Mouse (Mus musculus) granulocyte monocyte progenitor cell, adult 5-6 weeks (primary cell): ENCODE measurements at regions not wholly inside any gene's neighbourhood (a gene's known extent, or its start where the extent isn't known, plus 50 kb on each side); places are given as distances from the start of the nearest gene placed in this dataset.
A peak's percentile ranks its signal among the peaks of the same experiment; 100 is the strongest.
"Not testable (repeated sequence)": the region's sequence is repeated elsewhere in the genome, so short reads cannot be mapped to it uniquely, and the experiment has no call there.

ENCODE experiments used
- ATAC-seq: replicated peaks from 2 replicates; pipeline ENCODE4 v1.8.0; 2016; ENCODE audit warnings: mild to moderate bottlenecking, moderate TSS enrichment, inconsistent platforms; ENCODE audit not compliant: poor library complexity, severe bottlenecking

DNA sequence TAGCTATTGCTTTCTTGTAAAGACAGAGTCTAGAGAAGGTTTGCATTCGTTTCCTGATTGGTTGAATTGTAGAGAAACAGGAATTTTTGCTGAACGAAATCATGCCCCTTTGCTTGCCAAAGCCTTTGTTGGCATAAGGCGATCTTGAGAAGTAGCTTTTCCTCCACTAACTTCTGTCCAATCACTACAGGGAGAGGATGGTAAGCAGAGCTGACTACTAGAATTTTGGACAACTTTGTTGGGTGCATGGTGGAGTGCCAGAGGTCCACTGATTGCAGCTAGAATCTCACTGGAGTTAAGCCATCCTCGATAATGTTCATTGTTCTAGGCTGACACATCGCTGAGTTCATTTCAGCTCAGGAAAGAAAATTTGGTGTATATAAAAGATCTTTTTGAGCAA lies 131.1 kb upstream of the Nabp1 start:
- no peak for ATAC-seq

DNA sequence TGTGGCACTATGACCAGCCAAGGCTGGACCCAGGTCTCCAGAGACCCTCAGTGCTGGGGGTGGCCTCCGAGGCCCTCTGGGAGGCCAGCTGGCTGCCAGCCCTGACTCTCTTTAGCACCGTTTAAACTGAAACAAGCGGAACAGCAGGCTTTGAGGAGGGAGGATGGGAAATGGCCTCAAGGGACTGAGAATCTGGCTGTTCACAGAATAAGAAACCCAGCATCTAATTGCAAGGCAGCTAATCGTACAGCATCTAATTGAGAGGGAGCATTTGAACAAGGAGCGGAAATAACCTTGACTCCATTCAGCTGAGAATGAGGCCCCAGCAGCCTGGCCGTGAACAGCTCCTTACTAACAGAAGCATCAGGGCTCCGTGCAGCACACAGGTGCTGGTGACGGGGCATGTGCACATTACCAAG lies 129.2 kb upstream of the Nabp1 start:
- ATAC-seq = no peak

DNA sequence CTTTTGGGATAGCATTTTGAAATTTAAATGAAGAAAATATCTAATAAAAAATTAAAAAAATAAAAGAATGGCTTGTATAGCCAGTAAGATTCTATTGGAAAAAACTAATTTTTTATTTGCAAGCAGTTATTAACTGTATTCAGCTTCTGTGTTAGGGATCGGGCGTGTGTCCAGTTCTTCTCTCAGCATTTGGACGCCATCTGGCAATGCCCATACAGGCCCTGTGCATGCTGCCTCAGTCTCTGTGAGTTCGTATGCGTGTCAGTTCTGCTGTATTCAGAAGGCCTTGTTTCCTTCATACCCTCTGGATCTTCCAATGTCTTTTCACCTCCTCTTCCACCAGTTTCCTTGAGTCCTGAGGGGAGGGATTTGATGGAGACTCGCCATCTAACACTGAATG lies 123.8 kb upstream of the Nabp1 start:
- no peak for ATAC-seq

DNA sequence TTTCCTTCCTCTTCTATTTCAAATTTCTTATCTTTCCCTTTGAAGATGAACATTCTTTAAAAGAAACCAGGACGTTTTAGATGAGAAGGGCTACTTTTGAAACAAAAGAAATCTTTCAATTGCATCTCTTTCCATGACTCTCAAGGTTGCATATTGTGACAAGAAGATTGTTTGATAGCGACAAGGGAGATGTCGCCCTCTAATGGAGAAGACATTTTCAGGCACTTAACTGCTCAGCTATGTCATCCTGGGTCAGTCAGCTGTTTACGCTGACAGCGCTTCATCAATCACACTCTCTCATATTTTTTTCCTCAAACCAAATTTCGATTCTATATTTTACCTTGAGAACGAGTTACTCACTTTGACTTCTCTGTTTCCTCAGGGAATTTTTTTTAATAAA lies 122.2 kb upstream of the Nabp1 start:
- peak; percentile 66 for ATAC-seq

DNA sequence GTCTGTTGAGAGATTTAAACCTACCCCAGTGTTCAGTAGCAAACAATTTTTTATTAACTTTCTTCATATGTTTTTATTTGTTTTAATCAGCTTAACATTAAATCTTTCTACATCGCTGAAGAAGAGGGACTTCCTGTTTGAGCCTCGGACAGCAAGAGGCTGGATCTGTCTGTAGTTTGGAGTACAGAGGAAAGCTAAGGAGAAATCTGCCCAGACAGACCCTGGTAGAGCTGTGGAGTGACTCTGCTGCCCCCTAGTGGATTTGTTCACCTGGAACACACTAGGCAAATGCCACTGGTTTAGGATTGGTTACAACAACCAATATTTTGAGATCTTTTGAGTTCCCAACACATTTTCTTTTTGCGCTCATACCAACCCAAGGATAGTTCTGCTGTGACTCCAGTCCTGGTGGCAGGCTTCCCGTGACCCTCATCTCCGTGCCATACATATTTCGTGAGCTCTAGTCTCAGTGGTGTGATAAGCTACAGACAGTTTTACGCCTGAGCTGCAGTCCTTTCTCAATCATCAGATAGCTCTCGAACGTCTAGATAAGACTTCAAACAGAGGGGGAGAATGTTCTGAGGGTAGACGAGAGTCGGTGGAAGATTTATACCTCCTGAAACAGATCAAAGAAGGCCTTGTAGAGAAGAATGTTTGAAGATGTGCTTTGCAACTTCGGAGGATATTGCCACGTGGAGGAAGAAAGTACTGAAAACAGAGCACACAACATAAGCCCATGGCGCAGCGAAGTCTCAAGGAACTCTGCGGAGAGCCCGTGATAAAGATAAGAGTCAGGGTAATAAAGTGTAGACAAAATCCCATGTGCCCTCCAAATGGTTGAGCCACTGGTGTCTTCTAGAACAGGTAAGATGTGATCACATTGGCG lies 119.0 kb upstream of the Nabp1 start:
- peak; percentile 81 for ATAC-seq

DNA sequence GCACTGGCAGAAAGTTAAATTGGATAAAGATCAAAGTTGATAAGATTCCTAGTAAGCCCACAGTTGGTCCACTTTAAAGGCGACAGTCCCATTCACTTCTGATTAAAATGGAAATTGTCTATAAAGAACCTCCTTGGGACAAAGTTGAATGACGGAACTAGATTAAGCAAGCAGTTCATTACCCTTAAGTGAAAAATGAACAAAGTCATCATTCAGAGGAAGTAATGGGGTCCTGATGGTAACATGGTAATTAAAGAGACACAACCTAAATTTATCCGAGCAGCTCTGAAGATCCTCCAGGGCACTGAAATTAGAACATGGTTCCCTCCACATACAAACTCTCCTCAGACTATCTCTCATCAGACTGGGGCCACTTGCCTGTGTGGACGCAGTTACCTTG lies 116.4 kb upstream of the Nabp1 start:
- ATAC-seq = peak; percentile 59

DNA sequence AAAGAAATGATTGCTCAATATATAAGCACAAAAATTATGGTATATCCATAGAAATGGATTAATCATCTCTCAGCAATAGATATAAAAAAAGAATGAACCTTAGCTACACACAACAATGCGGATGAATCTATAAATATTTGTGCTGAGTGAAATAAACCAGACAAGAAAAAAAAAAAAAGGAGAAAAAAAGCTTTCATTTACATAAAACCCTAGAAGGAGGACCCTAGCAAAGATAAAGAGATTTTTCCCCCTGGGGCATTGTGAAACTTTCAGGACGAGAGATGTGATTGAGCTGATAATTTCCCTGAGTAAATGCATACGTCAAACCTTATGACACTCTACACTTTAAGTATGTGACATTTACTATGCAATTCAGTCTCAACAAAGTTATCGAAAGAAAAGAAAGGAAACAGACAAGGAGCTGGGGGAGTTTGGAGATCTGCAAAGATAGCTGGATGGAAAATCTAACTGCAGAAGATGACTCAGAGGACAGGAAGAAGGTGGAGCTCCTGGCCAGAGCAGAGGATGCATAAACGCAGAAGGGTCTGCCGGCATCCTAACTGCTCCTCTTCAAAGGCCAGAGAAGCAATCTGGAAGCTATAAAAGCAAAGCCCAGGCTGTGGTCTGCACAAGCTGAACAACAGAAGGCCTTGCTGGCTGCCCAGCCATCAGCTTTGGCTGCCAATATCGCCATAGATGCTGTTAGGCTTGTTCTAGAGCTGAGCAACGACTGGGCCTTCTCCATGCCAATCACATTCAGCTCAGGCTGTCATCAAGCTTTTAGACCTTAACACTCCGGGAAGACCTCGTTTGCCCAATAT lies 115.6 kb upstream of the Nabp1 start:
- peak; percentile 75 for ATAC-seq

DNA sequence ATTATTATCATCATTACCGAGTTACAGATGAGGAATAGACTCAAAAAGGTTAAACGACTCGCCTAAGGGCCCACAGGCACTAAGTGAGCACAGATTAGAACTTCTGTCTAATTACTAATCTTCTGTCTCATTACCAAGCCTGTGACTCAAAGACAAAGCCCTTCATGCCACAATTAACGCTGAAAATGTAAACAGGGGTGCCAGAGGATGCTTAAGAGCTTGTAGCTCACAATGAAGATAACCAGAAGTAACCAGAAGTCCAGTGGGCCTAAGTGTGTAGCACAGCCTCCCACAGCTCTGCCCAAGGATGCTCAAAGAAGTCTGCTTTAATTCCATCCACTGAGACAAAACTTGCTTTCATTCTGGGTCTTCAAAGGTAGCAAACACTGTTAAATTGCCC lies 113.7 kb upstream of the Nabp1 start:
- ATAC-seq = no peak

DNA sequence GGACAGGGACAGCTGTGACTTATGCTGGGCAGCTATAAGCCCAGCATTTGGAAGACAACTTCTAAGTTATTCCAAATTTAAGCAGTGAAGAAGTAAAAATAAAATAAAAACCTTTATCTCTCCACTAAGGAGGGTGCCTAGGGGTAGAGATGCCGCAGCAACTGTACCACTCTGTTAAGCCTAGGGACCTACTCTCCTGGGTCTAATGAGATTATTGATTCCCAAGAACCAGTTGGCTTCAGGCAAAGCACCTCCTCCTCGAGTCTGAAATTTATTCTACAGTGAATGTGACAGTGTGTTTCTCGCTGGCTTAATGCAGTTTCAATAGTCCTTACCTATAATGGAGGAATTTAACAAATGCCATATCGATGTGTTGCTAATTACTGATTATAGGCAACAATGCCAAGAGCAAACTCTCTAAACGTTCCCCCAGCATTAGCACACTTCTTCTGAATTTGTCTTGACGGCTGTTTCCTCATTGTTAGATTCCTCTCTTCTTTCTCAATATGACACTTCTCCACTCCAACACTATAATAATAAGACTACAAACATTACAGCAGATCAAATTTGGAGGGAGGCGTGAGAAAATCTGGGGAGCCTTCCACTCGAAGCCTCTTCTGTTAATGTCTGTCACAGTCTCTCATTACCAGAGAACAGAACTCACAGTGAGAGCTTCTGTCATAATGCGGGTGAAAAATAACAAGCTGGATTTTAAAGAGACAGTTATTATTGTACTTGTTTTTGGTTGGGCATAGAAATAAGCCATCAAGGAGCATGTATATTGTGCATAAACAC lies 112.6 kb upstream of the Nabp1 start:
- ATAC-seq = no peak

DNA sequence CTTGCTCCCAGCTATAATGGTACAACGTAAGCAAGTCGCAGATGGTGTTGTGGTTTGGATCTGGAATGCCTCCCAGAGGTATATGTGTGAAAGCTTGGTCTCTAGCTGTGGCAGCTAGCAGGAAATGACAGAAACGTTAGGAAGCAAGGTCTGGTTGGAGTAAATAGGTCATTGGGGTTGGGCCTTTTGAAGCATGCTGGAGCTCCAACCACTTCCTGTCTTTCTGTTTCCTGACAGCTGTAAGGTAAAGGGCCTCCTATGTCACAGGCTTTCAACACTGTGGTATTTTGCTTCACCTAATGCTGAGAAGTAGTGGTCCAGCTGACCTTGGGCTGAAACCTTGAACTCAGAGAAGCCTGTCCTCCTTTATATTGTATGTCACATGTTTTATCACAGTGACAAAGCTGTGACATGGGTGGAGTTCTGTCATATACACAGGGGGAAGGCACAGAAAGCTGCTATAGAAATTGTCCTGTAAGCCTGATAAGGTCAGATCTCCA lies 106.8 kb upstream of the Nabp1 start:
- peak; percentile 95 for ATAC-seq

DNA sequence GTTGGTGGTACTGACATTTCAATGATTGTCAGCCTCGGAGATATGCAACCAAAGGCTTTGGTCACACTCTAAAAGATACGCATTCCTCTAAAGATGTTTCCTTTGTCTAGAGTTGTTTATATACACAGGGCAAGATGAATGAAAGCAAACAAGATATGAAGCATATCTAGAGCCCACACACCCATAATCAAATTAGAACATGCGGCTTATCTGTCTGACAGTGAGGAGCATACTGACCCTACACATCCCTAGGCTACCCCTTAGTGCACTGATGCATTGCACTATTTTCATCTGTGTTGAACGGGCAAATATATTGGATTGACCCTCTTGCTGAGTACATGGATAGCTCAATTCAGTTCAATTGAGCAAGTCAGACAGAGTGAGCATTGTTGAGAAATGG lies 105.6 kb upstream of the Nabp1 start:
- ATAC-seq = no peak

DNA sequence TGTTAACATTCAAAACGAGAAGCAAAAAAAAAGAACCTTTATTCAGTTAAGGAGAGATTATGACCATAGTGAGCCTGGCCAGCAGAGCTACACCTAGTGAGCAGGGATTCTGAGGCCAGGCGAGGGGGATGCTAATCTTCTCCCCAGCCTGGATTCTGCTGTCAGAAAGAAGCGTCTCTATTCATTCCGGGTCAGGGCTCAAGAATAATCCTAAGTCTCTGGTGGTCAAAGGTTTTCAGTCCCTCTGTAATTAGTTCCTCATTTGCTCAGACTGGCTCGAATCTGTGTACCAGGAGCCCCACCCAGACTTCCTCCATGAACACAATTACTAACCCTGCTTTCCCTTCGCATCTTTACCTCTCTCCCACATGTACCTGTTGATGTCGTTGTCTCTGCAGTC lies 101.8 kb upstream of the Nabp1 start:
- peak; percentile 58 for ATAC-seq

DNA sequence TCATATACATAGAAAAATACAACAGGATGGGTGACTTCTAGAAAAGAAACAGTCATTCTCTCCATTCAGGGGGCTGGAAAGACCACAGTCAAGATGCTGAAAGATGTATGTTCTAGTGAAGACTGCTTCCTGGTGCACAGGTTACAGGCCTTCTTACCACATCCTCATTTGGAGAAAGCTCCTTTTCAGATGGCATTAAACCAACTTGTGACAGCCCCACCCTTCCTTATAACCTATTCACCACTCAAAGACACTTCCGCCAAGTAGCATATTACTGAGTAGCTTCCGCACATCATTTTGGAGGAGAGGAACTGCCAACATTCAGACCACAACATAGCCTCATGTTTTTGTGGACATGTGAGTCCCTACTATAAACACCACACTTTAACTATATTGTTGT lies 99.5 kb upstream of the Nabp1 start:
- ATAC-seq = peak; percentile 94

DNA sequence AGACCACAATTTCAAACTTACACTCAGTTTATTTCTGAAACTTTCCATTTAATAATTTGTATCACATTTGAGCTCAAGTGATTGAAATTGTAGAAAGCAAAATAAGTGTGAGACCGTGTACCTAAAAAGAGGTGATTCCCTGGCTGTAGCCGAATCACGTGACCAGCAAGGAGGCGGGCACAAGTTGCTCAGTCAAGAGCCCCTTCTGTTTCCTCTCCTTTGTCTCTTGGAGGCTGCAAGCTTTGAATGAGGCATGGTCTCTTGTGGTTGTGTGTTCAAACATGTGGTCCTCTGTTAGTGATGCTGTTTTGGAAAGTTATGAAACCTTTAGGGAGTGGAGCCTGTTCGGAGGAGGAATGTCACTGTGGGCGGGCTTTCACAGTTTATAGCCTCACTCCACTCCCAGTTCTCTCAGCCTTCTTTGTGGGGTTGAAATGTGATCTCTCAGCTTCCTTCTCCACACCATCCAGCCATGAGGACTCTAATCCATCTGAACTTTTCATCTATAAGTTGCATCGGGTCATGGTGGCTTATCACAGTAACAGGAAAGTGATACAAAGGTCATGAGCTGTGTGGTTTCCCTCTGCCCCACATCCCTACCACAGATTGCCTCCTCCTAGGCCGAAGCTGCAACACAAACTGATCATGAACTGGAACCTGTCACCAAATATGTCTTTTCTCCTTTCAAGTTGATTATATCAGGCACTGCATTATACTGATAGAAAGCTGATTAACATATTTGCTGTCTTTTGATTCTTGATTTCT lies 94.3 kb upstream of the Nabp1 start:
- peak; percentile 40 for ATAC-seq

DNA sequence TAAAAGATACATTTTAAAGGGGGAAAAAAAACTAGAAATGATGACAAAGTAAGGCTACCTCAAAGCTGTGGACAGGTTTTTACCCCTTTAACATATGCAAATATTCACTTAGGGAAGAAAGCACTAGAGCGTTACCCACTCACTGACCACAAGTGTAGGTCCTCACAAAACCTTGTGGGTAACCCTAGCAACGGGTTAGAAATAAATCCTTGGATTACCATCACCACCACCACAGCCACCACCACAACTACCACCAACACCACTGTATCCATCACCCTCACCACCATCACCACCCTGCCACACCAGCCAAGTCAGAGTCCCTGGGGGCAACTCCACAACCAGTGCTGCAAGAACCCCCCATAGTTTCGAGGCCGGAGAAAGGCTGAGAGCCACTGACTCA lies 91.4 kb upstream of the Nabp1 start:
- ATAC-seq = no peak

DNA sequence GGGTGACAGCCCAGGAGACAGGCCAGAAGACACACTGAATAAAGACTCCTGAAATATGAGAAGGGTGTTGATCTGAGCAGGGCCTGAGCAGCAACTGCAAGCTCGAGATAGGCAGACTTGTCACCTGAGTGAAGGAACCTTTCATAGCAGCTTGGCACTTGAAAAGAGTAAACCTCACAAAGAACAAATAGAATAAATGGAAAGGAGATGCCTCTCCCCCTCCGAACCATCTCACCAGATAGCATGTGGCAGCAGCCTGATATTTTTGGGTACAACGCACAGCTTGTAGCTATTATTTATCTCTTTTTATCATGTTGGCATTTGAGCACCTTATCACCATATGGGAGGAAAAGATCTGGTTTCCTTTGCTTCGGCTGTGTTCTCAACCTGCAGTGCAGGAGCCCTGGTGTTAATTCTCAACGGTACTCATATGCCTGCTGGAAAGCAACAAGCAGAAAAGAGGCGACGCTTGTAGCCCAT lies 88.0 kb upstream of the Nabp1 start:
- no peak for ATAC-seq

DNA sequence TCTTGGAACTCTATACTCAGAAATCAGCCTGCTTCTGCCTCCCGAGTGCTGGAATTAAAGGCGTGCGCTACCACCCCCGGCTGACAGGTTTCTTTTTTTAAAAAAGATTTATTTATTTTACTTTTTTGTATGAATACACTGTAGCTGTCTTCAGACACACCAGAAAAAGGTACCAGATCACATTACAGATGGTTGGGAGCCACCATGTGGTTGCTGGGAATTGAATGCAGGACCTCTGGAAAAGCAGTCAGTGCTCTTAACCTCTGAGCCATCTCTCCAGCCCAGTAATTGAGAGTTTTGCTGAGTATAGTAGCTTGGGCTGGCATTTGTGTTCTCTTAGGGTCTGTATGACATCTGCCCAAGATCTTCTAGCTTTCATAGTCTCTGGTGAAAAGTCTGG lies 78.4 kb upstream of the Nabp1 start:
- ATAC-seq = not testable (repeated sequence)

DNA sequence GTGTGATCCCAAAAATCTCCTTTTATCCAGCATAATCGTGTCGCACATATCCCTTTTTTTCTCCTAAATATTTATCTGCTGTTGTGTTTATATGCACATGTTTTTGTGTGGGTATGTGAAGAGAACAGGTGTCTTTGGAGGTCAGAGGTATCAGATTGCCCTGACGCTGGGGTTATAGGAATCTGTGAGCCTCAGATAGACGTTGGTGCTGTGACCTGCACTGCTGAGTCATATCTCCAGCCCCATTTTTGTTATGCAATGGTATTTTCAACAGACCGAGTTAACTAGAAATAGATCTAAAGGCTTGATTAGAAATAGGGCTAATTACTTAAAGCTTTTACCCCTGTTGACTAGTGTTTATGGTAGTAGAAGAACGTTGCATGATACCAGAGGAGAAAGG lies 75.5 kb upstream of the Nabp1 start:
- ATAC-seq = peak; percentile 93

DNA sequence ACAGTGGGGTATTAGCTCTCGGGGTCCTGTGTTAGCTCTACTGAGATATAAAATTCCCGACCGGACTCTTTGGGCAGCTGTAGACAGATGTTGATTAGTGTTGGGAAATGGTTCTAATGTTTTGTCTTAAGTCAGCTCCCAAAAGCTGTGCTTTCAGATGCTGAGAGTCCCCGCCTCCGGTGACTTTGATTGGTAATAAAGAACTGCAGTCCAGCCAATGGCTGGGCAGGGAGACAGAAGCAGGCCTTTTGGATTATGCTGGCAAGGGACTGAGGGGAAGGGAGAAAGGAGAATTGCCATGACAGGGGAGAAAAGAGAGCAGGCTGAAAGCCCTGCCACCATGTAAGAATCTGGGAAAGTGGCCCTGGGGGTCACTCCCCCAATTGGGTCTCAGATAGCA lies 73.4 kb upstream of the Nabp1 start:
- no peak for ATAC-seq

DNA sequence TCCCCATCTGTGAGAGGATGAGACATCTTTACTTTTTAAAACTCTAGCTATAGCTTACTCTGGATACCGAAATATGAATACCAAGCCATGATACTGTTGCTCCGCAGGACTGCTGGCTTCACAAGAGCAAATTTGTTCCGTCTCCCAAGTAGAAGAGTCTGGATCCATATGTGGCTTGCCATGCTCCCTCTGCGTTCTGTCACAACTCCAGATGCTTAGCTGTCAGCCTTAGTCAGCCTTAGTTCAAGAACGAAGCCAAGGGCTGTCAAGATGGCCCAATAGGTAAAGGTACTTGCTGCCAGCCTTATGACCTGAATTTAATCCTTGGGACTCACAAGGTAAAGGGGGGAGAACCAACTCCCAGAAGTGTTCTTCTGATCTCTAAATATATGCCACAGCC lies 64.6 kb upstream of the Nabp1 start:
- no peak for ATAC-seq
